Mouse (Mus musculus): ENCODE data around the gene Ciapin1.

DNA sequence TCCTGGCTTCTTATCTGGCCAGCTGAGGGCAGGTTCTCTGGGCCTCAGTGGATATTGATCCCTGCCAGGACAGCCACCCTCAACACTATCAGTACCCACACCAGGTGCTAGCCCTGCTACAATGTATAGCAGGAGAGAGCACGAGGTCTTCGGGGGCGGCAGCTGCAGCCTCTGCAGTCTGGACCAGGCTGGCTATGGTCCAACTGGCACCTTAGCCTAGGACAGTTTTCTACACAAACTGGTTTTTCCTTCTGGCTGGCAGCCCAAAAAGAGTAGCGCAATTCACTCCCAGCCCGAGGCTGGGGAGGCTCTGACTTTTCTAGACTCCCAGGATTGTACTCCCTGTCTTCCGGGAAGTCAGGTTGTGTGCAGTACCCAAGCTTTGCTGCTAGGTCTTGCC lies 67.2 kb downstream of the Ciapin1 start:
- TF ChIP-seq CTCF (IDR thresholded peaks at IDR 0.05 in 2 of 3, conservative IDR thresholded peaks at IDR 0.05 in 1 of 3; ENCODE audit: control insufficient read depth in 1 of 3, insufficient read depth in 1 of 3, low read depth in 2 of 3, low read length in 3 of 3, poor library complexity in 1 of 3, severe bottlenecking in 1 of 3) (no peak), MAFK (IDR thresholded peaks at IDR 0.05; ENCODE audit: borderline replicate concordance, low read depth, low read length) (no peak), EP300 (IDR thresholded peaks at IDR 0.05; ENCODE audit: low read depth in 1 of 2, low read length in 2 of 2) (no peak), TAL1 (IDR thresholded peaks at IDR 0.05; ENCODE audit: low read length) (no peak), E2F4 (IDR thresholded peaks at IDR 0.05; ENCODE audit: borderline replicate concordance, low read depth, low read length) (no peak)

All from MEL (cell line).